Mouse (Mus musculus) lung, postnatal 25 days (tissue): ENCODE results near the gene Gm11937.
A peak's percentile ranks its signal among the peaks of the same experiment; 100 is the strongest.
"Not testable (repeated sequence)": the region's sequence is repeated elsewhere in the genome, so short reads cannot be mapped to it uniquely, and the experiment has no call there.

Experiments used
- DNase-seq: peaks from one replicate; pipeline ENCODE4 v3.0.0; 2022; ENCODE audit warnings: low spot score

Gene Gm11937

GRCm38 (mm10) chr11:99610089-99610488 is at the start of gene Gm11937:
Gene Gm11937 (minus strand): TSS chr11:99610189.
- not testable (repeated sequence) for DNase-seq

DNA sequence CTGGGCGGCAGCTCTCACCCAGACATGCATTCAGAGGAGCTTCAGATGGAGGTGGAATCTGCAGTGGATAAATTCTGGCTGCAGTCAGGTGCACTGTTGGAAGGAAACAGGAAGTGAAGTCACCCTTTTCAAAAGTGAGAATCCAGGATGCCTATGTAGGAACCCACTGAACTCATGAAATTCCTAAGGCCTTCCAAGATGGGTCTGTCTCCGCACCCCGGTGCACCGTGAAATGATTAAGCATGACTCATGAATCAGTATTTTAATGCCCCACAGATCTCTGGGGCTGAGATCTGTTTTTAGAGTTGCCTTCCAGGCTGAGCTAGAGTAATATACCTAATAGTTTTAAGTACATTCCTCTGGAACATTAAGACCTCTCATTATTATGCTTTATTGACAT is 49.3 kb upstream of the Gm11937 start:
- no peak for DNase-seq

DNA sequence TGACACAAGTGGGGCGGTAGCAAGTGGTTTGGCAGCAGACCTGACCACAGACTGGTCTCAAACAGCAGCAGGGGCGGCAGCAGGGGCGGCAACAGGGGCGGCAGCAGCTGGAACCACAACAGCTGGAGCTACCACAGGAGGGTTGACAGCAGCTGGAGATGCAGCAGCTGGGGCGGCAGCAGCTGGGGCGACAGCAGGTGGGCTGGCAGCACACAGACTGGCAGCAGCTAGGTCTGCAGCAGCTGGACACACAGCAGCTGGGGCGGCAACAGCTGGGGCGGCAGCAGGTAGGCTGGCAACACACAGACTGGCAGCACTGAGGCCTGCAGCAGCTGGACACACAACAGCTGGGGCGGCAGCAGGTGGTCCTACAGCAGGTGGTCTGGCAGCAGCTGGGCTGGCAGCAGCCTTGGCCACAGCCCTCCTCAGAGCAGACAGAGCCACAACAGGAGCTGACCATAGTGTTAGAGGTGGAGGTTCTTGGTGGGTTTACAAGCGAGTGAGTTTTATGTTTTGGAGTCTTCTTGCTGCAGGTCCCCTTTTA is 48.5 kb upstream of the Gm11937 start, which contains the start of gene Gm11563:
Gm11563 (minus strand) TSS at position 494 of the 544 bp plus-strand sequence.
- not testable (repeated sequence) for DNase-seq

DNA sequence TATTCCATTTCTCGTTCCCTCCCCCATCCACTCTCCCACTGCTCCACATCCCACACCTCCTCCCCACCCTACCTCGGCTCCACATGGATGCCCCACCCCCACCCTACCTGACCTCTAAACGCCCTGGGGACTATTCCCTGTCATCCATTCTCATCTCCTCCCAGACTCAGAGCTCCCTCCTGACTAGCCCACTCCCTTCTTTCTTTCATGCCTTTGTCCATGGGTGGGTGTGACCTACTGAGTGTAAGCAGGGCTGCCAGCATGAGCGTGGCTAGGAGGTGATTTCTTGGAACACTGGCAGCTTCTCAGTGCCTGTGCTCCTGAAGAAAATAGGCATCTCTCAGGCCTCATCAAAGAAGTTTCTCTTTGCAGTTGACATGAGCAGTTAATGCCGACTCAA is 47.1 kb upstream of the Gm11937 start:
- no peak for DNase-seq

DNA sequence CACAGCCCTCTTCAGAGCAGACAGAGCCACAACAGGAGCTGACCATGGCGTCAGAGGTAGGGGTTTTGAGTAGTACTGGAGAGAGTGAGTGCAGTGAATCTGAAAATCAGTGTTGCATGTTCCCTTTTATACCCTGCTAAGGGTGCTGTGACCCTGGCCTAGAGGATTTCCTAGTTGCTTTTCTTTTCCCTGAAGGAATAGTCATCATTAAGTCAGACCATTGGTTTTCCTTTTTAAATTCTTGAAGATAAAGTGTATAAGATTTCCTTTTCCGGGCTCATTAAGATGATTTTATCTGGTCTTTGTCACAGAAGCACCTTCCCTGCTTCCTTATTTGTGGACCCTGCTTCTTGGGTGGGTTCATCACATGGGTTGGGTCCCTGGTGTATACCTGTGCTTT is 40.1 kb upstream of the Gm11937 start, which contains the start of gene Gm11555:
Gm11555 (minus strand) TSS at position 101 of the 400 bp plus-strand sequence.
- no peak for DNase-seq

GRCm38 (mm10) chr11:99646444-99646843 is 36.5 kb upstream of the Gm11937 start:
- no peak for DNase-seq

DNA sequence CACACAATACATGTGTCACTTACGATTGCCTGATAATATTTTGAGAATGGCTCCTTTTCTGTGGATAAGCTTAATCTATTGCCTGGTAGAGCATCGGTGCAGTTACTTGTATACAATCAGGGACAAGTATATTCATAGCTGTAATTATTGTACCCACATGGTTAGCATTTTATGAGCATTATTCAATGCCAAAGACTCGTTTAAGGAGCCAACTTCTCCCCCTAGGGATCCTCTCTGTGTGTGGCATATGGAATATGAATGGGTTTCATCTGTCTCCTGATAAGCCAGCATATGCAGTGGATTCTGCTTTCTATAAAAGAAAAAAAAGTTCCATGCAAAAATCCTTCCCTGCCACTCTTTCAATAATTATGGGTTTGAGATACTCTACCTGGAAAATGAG is 34.4 kb upstream of the Gm11937 start:
- no peak for DNase-seq

GRCm38 (mm10) chr11:99643635-99644139 is 33.7 kb upstream of the Gm11937 start, which contains the start of gene Krtap4-7:
Gene Krtap4-7 (minus strand): TSS chr11:99644089.
- DNase-seq = not testable (repeated sequence)

DNA sequence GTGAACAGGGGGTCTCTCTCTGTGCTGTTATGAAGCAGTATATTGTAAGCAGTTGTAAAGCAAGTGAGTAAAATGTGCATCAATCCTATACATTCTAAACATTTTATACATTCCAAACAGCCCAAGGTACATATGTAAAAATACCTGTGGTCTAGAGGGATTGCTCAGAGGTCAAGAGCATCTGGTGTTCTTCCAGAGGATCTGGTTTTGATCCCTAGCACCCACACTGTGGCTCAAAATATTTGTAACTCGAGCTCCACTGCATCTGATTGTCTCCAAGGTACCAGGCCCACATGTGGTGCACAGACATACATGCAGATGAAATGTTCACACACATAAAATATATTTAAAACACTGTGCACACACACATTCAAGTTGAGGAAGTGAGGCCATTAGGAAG is 30.9 kb upstream of the Gm11937 start:
- DNase-seq = no peak

DNA sequence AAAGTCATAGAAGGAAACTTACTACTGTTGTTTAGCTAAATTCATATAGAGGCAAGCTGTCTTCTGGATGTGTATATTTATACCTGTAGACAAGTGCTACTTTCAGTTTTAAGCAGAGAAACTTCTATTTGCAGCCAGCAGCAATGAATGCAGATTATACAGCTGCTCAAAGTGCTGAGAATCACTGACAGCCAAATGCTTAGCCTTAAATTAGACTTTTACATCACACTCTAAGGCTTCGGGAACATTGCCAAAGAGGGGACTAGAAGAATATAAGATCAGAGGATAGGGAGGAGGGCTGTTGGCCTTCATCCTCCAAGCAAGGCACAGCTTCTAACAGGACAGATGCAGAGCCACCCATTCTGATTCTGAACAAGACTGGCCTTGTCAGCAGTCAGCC is 27.1 kb upstream of the Gm11937 start:
- DNase-seq = no peak

DNA sequence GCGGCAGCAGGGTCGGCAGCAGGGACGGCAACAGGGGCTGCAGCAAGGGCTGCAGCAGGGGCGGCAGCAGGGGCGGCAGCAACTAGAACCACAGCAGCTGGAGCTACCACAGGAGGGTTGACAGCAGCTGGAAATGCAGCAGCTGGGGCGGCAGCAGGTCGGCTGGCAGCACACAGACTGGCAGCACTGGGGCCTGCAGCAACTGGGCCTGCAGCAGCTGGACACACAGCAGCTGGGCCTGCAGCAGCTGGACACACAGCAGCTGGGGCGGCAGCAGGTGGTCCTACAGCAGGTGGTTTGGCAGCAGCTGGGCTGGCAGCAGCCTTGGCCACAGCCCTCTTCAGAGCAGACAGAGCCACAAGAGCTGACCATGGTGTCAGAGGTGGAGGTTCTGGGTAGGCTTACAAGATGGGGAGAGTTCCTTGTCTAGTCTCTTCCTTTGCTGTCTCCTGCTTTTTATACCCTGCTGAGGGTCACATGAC is 24.7 kb upstream of the Gm11937 start, which contains the start of gene Krtap4-2:
Krtap4-2 (minus strand) TSS at position 432 of the 482 bp plus-strand sequence.
- DNase-seq = no peak

GRCm38 (mm10) chr11:99633293-99633692 is 23.3 kb upstream of the Gm11937 start:
- DNase-seq = no peak

DNA sequence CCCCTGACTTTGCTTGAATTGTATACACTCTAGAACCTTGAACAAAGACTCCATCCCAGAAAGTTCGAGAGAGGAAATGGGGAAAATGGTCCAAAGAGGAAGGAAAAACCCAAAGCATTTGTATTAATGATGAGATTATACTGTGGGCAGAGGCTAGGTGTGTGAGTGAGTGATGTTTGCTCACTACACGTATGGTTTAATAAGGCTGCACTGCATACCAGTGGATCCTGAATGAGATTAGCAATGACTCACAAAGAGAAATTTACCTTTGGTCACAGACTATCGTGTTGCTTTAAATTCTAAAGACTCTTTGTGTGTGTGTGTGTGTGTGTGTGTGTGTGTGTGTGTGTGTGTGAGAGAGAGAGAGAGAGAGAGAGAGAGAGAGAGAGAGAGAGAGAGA is 20.9 kb upstream of the Gm11937 start:
- no peak for DNase-seq

GRCm38 (mm10) chr11:99628138-99628537 is 18.1 kb upstream of the Gm11937 start, which contains the start of gene Krtap4-1:
Gene Krtap4-1 (minus strand): TSS chr11:99628238.
- DNase-seq = no peak

GRCm38 (mm10) chr11:99620335-99620734 is 10.3 kb upstream of the Gm11937 start, which contains the start of gene Gm11562:
Gene Gm11562 (minus strand): TSS chr11:99620435.
- DNase-seq = no peak

- no peak for DNase-seq
Measured at GRCm38 (mm10) chr11:99614796-99615363, 4.9 kb upstream of the Gm11937 start, which contains the start of gene Krtap2-4. Gene Krtap2-4 (minus strand): TSS chr11:99614846.

GRCm38 (mm10) chr11:99609126-99609525 is 863 bp downstream of the Gm11937 start:
- DNase-seq = no peak

DNA sequence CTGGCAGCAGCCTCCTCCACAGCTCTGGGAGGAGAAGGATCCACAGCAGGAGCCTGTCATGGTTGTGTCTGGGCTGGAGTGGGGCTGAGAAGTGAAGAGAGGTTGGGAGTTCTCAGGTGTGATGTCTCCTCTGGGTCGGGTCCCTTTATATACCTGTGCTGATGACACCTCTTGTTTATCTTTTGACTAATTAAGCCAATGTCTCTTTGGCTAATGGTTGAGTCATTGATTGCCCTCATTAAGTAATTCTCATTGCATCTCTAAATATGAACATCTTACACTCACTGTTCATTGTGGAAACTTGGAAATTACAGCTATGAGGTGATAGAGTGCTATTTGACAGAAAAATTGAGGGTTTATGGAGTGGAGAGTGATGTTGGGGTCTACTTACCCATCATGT is 6.8 kb downstream of the Gm11937 start, which contains the start of gene Gm11938:
Gm11938 (minus strand) TSS at position 101 of the 400 bp plus-strand sequence.
- not testable (repeated sequence) for DNase-seq

DNA sequence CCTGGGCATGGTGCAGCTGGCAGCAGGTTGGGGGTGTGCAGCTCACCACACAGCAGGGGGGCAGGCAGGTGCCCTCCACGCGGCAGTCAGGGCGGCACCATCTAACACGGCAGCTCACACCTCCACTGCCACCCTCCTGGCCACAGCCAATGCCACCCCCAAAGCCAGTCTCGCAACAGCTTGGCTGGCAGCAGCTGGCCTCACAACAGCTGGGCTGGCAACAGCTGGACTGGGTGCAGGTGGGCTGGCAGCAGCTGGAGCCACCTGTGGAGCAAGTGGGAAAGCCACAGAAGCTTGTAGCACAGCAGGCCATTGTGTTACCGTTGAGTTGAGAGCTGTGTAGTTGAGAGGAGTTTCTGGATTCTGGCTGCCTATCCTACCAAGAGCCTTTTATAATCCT is 12.2 kb downstream of the Gm11937 start, which contains the start of gene Krtap9-3:
Krtap9-3 (minus strand) TSS at position 364 of the 400 bp plus-strand sequence.
- DNase-seq = not testable (repeated sequence)

GRCm38 (mm10) chr11:99590981-99591380 is 19.0 kb downstream of the Gm11937 start, which contains the start of gene Krtap1-3:
Gene Krtap1-3 (minus strand): TSS chr11:99591339.
- DNase-seq = no peak

- no peak for DNase-seq
Measured at GRCm38 (mm10) chr11:99585096-99585495, 24.9 kb downstream of the Gm11937 start.

- no peak for DNase-seq
Measured at GRCm38 (mm10) chr11:99583245-99583704, 26.7 kb downstream of the Gm11937 start, which contains the start of gene Krtap1-4. Gene Krtap1-4 (minus strand): TSS chr11:99583654.

GRCm38 (mm10) chr11:99581564-99581963 is 28.4 kb downstream of the Gm11937 start:
- DNase-seq = peak; percentile 7
